Mouse (Mus musculus): ENCODE data around the gene Marc2.

DNA sequence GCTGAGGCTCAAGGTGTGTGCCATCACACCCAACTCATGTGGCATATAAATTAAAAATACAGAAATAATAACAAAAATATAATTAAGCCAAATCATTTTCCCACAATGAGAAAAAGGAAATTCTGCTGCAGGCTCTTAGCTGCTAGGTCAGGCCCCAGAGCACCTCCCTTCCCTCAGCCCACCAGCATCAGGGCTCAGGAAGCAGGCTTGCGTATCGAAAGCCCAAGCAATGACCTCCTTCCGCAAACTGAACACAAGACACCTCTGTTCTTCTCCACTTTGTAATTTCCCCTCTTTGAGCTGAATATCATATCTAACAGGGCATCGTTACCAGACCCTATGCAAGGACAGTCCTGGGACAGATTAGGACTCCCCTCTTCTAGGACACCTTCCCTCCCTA lies 40.5 kb downstream of the Marc2 start:
- TF ChIP-seq CTCF (IDR thresholded peaks at IDR 0.05; ENCODE audit: low read depth) (no peak), EP300 (optimal IDR thresholded peaks at IDR 0.05) (no peak)

All from stomach, postnatal 0 days (tissue).